Mouse (Mus musculus) brain, adult 2 months (tissue): Measurements from ENCODE around the gene Slc45a3.

Experiments
- DNase-seq: peaks from one replicate; pipeline ENCODE4 v3.0.0; 2011; ENCODE audit warnings: low read depth, low spot score

Gene Slc45a3

GRCm38 (mm10) chr1:131993169-131994040 is 30.6 kb downstream of the Slc45a3 start:
- no peak for DNase-seq

GRCm38 (mm10) chr1:131995062-131995461 is 32.3 kb downstream of the Slc45a3 start:
- peak; percentile 47 for DNase-seq

GRCm38 (mm10) chr1:132000506-132000905 is 37.7 kb downstream of the Slc45a3 start:
- DNase-seq: no peak

GRCm38 (mm10) chr1:132001880-132002330 is 39.1 kb downstream of the Slc45a3 start:
- DNase-seq: no peak

- no peak for DNase-seq
Measured at GRCm38 (mm10) chr1:132003111-132003510, 40.3 kb downstream of the Slc45a3 start.

GRCm38 (mm10) chr1:132003817-132004216 is 41.0 kb downstream of the Slc45a3 start:
- DNase-seq: no peak

GRCm38 (mm10) chr1:132004574-132005180 is 41.9 kb downstream of the Slc45a3 start:
- DNase-seq: no peak

GRCm38 (mm10) chr1:132005466-132005865 is 42.7 kb downstream of the Slc45a3 start:
- DNase-seq: no peak

- no peak for DNase-seq
Measured at GRCm38 (mm10) chr1:132006046-132006445, 43.3 kb downstream of the Slc45a3 start.

GRCm38 (mm10) chr1:132006721-132007120 is 44.0 kb downstream of the Slc45a3 start:
- no peak for DNase-seq

GRCm38 (mm10) chr1:132007282-132007815 is 44.6 kb downstream of the Slc45a3 start, which contains the start of gene Elk4:
Gene Elk4, plus strand, starts transcription at chr1:132007607.
- peak; percentile 94 for DNase-seq

- peak; percentile 92 for DNase-seq
Measured at GRCm38 (mm10) chr1:132007828-132008827, 45.4 kb downstream of the Slc45a3 start.

- DNase-seq: no peak
Measured at GRCm38 (mm10) chr1:132008881-132009644, 46.3 kb downstream of the Slc45a3 start.

GRCm38 (mm10) chr1:132010632-132011501 is 48.1 kb downstream of the Slc45a3 start:
- peak; percentile 22 for DNase-seq

- no peak for DNase-seq
Measured at GRCm38 (mm10) chr1:132011785-132012184, 49.0 kb downstream of the Slc45a3 start.

GRCm38 (mm10) chr1:132012861-132013260 is 50.1 kb downstream of the Slc45a3 start:
- DNase-seq: peak; percentile 24

GRCm38 (mm10) chr1:132014800-132015199 is 52.0 kb downstream of the Slc45a3 start:
- no peak for DNase-seq

GRCm38 (mm10) chr1:132016691-132017090 is 53.9 kb downstream of the Slc45a3 start:
- no peak for DNase-seq

GRCm38 (mm10) chr1:132019876-132020275 is 57.1 kb downstream of the Slc45a3 start:
- no peak for DNase-seq
